Mouse (Mus musculus) megakaryocyte progenitor cell, adult 5-6 weeks (primary cell): ENCODE measurements around the gene Atp9a. TPM values are rescaled to one million over a fixed set of nuclear protein-coding genes. Genes with fewer than 3 reads are reported as not detected.

ENCODE experiments used
- ATAC-seq: replicated peaks from 2 replicates; pipeline ENCODE4 v1.8.0; 2016; ENCODE audit warnings: mild to moderate bottlenecking, moderate TSS enrichment, inconsistent platforms; ENCODE audit not compliant: poor library complexity
- total RNA-seq, 2 experiments: library from RNA; stranded (forward) in 1 of 2; stranded (reverse) in 1 of 2; fragments of 157-497, 149-512 nt in 1 of 2; fragments of 200-1000 nt in 1 of 2; gene quantifications; 2 replicates each; pipeline versions ENCODE4 v1.2.3 to v1.2.4; 2015 to 2017

The Atp9a gene
- total RNA-seq, 2 experiments from 2014 or later = 0.15 to 0.42 TPM

DNA sequence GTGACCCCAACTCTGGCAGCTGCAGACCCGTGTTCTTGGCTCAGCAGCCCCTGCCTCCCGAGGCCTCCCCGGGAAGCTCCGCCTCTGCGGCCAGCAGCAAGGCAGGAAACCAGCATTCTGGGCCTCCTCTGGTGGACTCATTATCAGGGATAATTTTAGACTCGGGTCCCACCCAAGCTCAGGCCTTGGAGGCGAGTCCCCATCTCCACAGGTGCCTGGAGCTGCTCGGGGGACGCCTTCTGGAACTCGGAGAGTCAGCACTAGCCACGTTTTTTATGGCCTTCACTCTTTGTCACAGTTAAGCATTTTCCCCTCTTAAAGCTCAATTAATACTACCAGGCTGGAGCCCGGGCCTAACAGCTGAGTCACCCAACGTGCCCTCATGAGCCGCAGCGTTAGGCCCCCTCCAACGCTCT lies 137.5 kb downstream of the Atp9a start:
- peak; percentile 26; the same call in 1 of the 2 replicates for ATAC-seq

DNA sequence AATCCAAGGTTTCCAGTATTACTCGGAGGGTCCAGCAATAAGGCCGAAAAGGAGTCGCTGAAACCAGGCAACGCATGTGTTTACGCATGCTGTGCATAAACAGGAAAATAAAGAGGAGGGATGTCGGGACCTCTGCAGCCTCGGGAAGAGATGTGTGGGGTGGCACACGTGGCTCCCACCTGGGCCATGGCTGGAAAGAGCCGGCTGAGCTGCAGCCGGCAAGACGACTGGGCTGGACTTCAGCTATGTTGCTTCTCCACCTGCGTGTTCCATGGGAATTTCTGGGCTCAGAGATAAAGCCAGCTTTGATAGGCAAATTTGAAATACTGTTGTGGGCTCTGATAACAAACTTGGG lies 139.8 kb downstream of the Atp9a start:
- ATAC-seq = no peak

DNA sequence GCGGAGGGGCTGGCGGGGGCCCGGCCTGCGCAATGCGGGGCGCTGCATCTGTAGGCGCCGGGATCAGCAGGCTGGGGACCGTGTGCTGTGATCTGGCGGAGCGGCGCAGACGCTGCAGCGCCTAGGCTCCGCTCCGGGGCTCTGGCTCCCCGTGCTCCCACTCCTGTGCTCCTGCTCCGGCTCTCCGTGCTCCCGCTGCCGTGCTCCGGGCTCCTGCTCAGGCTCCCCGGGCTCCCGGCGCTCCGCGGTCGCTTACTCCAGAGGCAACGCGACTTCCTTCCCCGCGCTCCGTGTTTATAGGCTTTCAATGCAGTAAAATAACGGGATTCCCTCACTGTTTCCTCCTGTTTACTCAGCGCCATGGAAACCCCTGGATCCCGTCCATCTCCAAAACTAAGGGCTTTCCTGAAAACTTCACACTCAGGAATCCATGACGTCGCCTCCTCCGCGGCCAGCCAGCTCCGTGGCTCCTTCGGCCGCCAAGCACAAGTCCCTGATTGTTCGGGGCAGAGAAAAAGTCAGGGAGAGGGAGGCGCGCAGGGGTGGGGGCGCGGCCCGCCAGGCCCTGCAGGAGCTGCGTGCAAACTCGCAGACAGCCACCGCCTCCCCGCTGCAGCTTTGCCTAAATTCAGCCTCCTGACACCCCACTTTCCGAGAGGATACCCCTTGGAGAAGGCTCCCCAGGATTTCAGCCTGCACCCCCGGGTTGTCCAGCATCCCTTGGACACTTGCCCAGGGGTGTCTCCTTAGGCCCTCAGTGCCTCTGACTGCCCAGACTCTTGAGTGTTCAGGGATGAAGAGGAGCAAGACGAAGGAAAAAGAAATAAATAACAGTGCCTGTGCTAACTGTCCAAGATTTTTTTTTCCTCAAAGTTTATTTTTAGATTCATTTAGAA lies 140.5 kb downstream of the Atp9a start, which contains the start of gene Nfatc2:
Gene Nfatc2, minus strand, starts transcription at position 167 of the 896 bp plus-strand sequence.
- no peak for ATAC-seq

DNA sequence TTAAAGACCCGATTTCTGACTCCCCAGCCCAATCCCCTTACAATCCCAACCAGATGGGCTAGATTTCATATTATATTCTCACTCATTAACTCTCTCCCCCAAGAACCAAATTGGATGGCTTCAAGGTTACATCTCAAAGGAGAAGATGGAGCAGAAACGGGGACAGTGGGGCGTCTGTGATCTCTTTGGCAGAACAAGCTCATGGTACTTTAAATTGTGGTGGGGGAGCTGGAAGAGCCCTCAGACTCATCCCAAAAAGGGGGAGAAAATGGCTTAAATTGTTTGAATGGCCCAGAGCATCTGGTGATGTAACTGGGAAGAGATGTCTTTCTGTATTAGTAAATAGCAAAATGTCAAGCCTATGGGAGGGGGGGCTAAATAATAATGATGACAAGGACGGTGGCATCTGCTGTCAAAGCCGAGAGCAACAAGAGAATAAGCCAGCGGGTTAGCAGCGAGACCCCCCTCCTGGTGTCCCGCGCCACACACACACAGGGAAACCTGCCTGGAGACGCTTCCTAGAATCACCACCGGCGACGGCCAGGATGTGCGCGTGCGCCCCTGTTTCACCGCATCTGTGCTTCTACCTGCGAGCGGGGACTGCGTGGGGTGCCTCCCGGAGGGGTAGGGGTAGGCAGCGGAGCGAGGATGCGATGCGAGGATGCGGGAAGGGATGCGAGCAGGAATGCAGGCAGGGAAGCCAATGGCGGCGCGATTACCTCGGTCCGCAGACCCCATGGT lies 141.3 kb downstream of the Atp9a start:
- no peak for ATAC-seq

DNA sequence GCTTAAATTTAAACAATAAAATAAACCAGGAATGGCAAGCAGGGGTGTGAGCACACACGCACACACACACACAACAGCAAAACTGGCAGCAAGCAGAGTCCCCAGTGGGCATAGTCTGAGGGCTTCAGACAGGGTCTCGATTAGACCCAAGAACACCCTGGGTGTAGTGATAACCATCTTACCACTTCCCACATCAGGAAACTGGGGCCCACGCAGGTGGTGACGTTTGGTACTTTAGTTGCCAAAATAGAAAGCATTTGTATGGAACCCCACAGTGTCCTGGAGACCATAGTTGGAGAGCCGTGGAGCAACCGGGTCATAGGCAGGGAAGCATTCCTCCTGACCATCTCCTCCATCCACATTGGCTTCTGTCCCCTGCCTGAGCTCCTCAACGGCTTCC lies 146.5 kb downstream of the Atp9a start:
- 0 out of 2 replicates have a peak, but pooled peaks have one; percentile 19 for ATAC-seq

DNA sequence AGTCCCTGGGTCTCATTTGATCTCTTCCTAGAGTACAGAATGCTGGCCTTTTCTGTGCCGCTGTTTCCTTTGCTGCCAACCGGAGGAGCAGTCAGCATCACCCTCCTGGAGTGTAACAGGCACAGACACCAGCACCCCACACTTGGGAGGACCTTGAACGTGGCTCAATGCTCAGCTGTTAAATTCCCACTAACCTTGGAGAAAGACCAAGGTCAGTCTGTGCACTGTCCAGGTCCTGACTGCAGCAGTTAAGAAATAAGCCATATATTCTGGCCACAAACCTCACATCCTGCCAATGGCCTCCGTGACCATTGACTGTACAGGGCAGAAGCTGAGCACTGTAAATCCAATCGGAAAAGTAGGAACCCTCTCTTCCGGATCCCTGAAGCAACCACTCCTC lies 148.5 kb downstream of the Atp9a start:
- ATAC-seq = no peak

DNA sequence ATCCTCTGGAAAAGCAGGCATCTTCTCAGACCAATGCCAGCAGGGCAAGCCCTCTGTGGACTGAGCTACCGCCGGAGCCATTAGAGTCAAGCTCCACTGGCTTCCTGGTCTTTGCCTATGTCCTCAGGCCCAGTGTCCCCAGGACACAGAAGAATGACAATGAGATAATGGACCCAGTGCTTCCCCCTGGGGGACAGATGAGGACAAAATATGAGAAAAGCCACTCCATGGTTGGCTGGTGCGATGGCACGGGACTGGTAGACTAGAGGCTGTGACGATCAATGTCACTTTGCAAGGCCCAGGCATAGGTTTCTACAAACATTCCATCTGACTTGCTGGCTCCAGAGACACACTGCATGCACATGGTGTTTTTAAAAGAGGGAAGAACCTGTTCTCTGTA lies 149.2 kb downstream of the Atp9a start:
- no peak for ATAC-seq

DNA sequence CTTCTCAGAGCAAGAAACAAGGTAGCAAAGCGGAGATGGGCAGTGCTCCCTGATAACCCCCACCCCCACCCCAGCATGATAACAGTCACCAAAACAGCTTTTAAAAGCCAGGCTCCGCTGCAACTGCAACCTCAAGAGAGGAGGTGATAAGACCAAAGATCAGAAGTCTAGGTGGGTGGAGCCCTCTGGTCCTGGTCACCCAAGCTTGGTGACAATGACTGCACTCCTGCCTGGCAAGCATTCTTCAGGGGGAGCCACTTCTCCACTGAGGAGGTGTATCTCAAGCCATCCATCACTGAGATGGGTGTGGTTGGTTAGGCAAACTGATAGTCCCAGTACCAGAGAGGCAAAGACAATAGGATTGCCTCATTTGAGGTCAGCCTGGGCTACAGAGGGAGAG lies 151.1 kb downstream of the Atp9a start:
- ATAC-seq = peak; percentile 36

DNA sequence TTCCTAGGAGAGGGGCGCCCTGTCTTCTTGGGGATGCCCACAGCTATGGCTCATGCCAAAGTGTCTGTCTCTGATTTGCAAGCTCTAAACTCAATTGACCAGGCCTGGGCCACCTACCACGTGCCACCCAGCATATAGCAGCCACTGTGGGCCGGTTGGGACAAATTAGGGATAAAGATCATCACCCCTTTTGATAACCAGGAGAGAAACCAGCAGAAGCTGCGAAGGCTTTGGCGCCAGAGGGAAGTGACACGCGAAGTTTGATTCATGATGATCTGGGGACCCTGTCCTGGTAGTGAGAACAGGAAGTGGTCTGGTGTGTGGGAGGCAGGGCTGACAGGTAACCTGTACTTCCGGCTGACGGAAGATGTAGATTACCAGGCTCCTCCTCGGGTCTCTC lies 151.7 kb downstream of the Atp9a start:
- peak; percentile 30; the same call in 1 of the 2 replicates for ATAC-seq

DNA sequence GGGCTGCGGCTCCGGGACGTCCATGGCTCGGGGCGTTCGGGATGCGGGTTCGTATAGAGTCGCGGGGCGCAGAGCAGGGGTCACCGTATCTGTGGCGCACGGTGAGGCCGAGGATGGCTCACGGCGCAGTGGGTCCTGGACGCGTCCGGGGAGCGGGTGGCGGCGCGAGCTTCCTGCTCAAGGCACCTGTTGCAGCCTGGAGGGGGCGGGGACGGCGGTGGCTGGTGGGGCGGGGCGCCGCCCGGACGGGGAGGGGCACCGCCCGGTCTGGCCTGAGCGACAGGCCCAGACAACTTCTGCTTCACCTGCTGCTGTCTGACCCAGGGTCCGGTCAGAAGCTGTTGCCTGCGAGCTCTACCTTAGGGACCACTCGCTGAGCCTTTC lies 152.0 kb downstream of the Atp9a start:
- ATAC-seq = peak; percentile 47

DNA sequence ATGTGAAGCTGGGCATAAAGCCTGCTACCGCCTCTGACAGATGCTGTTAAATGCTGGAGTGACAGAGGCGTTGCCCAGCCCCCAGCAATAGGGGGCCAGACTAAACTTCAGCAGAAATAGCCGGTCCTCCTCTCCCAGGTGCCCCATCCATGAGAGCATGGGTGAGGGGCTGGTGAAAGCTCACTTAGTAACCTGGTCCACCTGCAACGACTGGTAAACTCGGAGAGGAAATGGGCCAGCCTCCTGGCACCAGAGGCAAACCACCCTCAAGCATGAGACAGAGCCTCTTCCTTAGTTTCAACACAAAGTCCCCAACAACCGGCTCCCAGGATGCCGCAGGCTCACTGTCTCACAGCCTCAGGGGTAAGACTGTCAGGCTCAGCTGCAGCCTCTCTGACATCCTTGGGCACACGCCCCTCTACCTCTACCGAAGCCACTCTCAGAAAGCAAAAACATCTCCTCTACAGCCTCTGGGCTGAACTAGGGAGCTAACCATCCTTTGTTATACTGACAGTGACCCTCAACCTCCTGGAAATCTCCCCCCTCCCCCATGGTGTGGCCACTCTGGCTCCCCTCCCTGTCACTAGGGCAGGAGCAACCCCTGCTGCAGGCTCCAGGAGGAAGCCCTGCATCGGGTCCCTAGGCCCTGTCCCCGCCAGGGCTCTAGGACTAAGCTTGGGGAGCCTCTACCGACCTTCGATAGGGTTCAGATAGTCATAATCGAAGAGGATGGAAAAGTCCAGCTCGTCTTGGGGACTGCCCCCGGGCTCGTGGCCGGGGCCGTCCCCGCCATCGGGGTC lies 152.6 kb downstream of the Atp9a start:
- peak; percentile 30 for ATAC-seq

DNA sequence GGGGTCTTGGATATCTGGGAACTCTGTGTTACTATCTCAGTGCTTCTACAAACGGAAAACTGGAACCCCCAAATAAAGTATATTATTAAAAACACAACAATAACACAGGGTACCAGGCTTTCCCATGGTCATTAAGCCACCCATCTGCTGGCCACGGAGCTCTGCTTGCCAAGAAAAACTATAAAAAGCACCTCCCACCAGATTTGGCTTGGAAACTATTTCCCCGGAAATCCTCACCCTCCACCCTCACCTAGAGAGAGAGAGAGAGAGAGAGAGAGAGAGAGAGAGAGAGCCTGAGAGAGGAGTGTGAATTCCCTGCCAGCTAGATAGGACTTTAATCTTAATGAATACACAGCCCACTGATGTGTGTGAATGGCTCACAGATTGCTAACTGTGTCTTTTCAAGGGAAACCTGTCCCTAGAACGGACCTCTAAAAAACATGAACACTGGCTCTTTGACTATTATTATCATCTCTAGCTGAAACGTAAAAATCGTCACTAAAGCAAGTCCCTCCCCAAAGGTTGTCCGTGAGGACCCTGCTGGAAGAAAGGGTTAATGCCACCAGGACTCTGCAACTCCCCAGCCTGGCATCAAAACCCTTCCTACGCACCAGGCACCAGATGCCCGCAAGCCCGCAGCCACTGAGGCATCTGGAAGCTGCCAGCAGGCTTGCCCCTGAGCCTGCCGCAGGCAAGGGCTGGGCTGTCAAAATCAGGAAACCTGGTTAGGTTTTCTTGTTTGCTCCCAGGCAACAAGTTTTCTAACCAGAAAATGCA lies 153.4 kb downstream of the Atp9a start:
- ATAC-seq = peak; percentile 32; the same call in 1 of the 2 replicates

DNA sequence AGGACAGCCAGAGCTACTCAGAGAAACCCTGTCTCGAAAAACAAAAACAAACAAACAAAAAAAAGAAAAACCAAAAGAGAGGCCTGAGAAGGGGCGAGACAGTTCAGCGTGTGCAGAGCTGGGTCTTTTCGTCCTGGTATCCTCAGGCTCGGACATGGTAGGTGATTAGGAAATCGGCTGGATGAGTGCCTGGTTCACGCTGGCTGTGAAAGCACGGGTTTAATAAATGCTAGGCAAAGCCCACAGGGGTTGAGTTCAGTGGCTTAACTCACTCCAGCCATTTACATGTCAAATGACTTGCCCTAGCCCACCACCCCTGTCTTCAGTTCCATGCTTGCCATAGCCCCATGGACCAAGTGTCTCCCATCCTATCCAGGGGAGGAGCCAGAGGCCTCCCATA lies 155.1 kb downstream of the Atp9a start:
- no peak for ATAC-seq

DNA sequence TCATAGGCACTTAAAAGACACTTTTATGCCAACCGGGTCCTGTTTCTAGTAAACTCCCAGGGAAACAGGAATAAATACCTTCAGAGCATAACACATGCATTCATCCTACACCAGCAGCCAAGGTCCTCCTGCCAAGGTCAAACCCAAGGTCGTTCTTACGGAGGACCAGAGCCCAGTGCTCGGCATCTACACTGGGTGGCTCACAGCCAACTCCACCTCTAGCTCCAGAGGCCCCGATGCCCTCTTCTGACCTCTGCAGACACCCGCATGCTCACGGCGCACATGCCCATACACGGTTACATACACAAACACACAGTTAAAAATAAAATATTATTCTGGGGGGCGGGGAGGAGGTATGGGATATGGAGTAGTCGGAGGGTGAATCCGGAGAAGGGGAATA lies 155.7 kb downstream of the Atp9a start:
- ATAC-seq = no peak

DNA sequence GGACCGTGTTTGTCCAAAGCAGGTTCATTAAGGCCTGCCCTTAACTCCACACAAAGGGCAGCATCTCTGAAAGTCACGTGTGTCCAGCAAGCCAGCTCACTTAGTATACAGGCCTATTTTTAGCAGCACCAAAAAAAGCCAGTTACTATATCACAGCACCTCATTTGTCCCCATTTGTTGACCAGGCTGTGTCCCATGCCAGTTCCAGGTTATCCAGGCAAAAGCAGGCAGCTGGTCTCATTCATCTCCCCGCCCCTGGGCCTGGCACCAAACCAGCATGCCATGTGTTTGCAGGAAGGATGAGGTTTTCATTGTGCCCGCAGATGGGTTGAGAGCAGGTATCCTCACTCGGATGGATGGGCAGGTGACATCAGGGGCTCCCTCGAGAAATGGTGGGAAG lies 157.4 kb downstream of the Atp9a start:
- ATAC-seq = no peak

Other genes starting within 250 kb of the Atp9a start
- gene Nfatc2, start 140.8 kb downstream of the Atp9a start, total RNA-seq (2015) = 1.7 TPM in 2 replicates
- 0.17 and 0.47 TPM in 2 replicates for gene Nfatc2, start 140.8 kb downstream of the Atp9a start, total RNA-seq (2017)
- gene Sall4, start 25.5 kb upstream of the Atp9a start, total RNA-seq (2015) = not detected in 2 replicates
- not detected in 2 replicates for gene Sall4, start 25.5 kb upstream of the Atp9a start, total RNA-seq (2017)
- 14.7 and 19.0 TPM in 2 replicates for gene Zfp64, start 213.2 kb upstream of the Atp9a start, total RNA-seq (2015)
- 32.4 and 33.5 TPM in 2 replicates for gene Zfp64, start 213.2 kb upstream of the Atp9a start, total RNA-seq (2017)